Mouse (Mus musculus) liver, embryonic 14.5 days (tissue): ENCODE results near the gene Vmn2r57. TPM values are rescaled to one million over a fixed set of nuclear protein-coding genes. Genes with fewer than 3 reads are reported as not detected.
A peak's percentile ranks its signal among the peaks of the same experiment; 100 is the strongest.
"Not testable (repeated sequence)": the region's sequence is repeated elsewhere in the genome, so short reads cannot be mapped to it uniquely, and the experiment has no call there.

Experiments used
- ATAC-seq: fragments of 200-750 bp; cut with Nextera tagmentation; 2 replicates; pipeline ENCODE4 v1.8.0; 2017; ENCODE audit warnings: moderate number of reproducible peaks, mild to moderate bottlenecking, moderate library complexity; ENCODE audit not compliant: insufficient read depth
- DNase-seq, 3 experiments: peaks; one replicate each; pipeline ENCODE4 v3.0.0-alpha.2; 2012 to 2013; ENCODE audit warnings: low read depth in 3 of 3, low spot score in 3 of 3
- H3K27ac ChIP-seq: fragments of 300-500 bp; sonication (generic); 2 replicates; pipeline ENCODE4 v1.5.1; 2014; ENCODE audit warnings: moderate library complexity, mild to moderate bottlenecking, control low read depth, inconsistent platforms
- H3K27me3 ChIP-seq: fragments of 300-500 bp; sonication (generic); 2 replicates; pipeline ENCODE4 v1.6.1; 2014; ENCODE audit warnings: mild to moderate bottlenecking, low read length, moderate library complexity; ENCODE audit not compliant: control insufficient read depth, insufficient read depth
- H3K36me3 ChIP-seq: fragments of 300-500 bp; sonication (generic); replicated peaks from 2 replicates; pipeline ENCODE4 v1.6.1; 2014; ENCODE audit warnings: low read depth; ENCODE audit not compliant: control insufficient read depth, insufficient read depth
- H3K4me1 ChIP-seq, 2 experiments: fragments of 200-500 bp in 1 of 2; fragments of 300-500 bp in 1 of 2; sonication (generic) in 1 of 2; replicated peaks; 2 replicates each; pipeline ENCODE4 v1.6.1; 2012 to 2014; ENCODE audit warnings: antibody characterized with exemption in 1 of 2, inconsistent platforms in 1 of 2, low read length in 1 of 2; ENCODE audit not compliant: control insufficient read depth in 2 of 2, insufficient read depth in 2 of 2
- H3K4me2 ChIP-seq: fragments of 300-500 bp; sonication (generic); 2 replicates; pipeline ENCODE4 v1.6.1; 2014; ENCODE audit warnings: low read depth, mild to moderate bottlenecking, control low read depth, moderate library complexity
- H3K4me3 ChIP-seq, 2 experiments: fragments of 200-500 bp in 1 of 2; fragments of 300-500 bp in 1 of 2; sonication (generic) in 1 of 2; 2 replicates each; pipeline ENCODE4 v1.5.1; 2012 to 2014; ENCODE audit warnings: low read depth in 2 of 2, low read length in 2 of 2, mild to moderate bottlenecking in 2 of 2, control low read depth in 1 of 2, inconsistent platforms in 1 of 2, moderate library complexity in 1 of 2; ENCODE audit not compliant: insufficient read depth in 1 of 2
- H3K9ac ChIP-seq: fragments of 300-500 bp; sonication (generic); replicated peaks from 2 replicates; pipeline ENCODE4 v1.6.1; 2014; ENCODE audit warnings: mild to moderate bottlenecking, control low read depth, moderate library complexity
- H3K9me3 ChIP-seq: fragments of 300-500 bp; sonication (generic); 2 replicates; pipeline ENCODE4 v1.6.1; 2016; ENCODE audit warnings: low read length, mixed read lengths; ENCODE audit not compliant: control insufficient read depth
- CTCF ChIP-seq: IDR thresholded peaks from 2 replicates; pipeline ENCODE4 v1.5.1; 2016; ENCODE audit warnings: antibody characterized with exemption, low read depth, control low read depth
- EP300 ChIP-seq: IDR thresholded peaks from 2 replicates; pipeline ENCODE4 v1.6.1; 2016; ENCODE audit warnings: antibody characterized with exemption, low read depth
- WGBS: fragments of 180-500 bp; shearing (Covaris S2); extraction: QIAGEN DNeasy Blood & Tissue Kit; methylation state at CpG from one replicate; pipeline ENCODE4 v1.1.7; 2014; ENCODE audit not compliant: insufficient replicate concordance; 5-methylcytosine and 5-hydroxymethylcytosine counted together
- polyA plus RNA-seq, 2 experiments: library from polyadenylated mRNA; depleted of rRNA in 1 of 2; stranded (reverse) in 1 of 2; unstranded in 1 of 2; fragments of >200 nt; fragmentation: Nextera tagmentation in 1 of 2; extraction: Ambion mirVana in 1 of 2; gene quantifications; 2 replicates each; pipeline versions ENCODE4 v1.2.1 to v1.2.3; 2012 to 2014

Gene Vmn2r57
- polyA plus RNA-seq (2012; rRNA removed) (0.02 and 0.03 TPM in 2 replicates), polyA plus RNA-seq (2014; fragmentation: Nextera tagmentation; extraction: Ambion mirVana) (not detected in 2 replicates)

GRCm38 (mm10) chr7:41448596-41448995 lies at the start of gene Vmn2r57:
Vmn2r57 (minus strand) TSS chr7:41448696.
- not testable (repeated sequence) for H3K36me3 ChIP-seq, H3K4me1 ChIP-seq, DNase-seq, H3K9ac ChIP-seq, H3K27me3 ChIP-seq, ATAC-seq, H3K9me3 ChIP-seq, H3K27ac ChIP-seq, H3K4me2 ChIP-seq, H3K4me3 ChIP-seq
- WGBS, result 47% methylated on average over 1 of the region's 1 CpGs

DNA sequence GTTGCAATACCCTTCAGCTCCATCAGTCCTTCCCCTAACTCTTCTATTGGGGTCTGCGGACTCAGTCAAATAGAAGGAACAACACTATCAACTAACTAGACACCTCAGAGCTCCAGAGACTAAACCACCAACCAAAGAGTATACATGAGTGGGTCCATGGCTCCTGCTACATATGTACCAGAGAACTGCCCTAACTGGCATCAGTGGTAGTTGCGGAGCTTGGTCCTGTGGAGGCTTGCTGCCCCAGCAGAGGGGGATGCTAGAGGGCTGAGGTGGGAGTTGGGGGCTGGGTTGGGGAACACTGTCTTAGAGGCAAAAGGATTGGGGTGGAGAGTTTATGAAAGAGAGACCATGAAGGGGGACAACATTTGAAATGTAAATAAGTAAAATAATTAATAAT lies 49.4 kb upstream of the Vmn2r57 start:
- no peak for DNase-seq
- WGBS, result 95% methylated on average over 2 of the region's 2 CpGs

DNA sequence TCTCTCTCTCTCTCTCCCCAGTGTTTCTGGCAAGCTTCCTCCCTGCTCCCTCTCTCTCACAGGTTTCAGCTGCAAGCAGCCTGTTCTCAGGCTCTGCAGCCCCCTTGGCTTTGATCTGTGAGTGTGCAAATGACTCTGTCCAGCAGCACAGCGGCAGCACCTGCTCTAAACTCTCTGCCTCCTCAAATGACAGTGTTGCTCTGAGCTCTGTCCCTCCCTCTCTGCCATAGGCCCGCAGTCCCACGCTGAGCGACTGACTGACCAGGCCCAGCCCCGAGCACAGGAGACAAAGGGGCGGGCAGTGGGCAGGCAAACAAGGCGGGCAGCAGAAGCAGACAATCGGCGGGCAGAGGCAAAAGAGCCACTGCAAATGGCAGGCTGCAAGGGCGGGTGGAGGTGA lies 3.4 kb upstream of the Vmn2r57 start:
- H3K27ac ChIP-seq, result no peak overlapping the region
- no peaks in the 10 kb centered on the region for H3K9me3 ChIP-seq
- no peaks in the 10 kb centered on the region for H3K4me1 ChIP-seq
- TF ChIP-seq CTCF (no peak), EP300 (no peak)
- no peak overlapping the region for H3K4me3 ChIP-seq
- H3K4me2 ChIP-seq, result no peak overlapping the region
- ATAC-seq (no peak), DNase-seq (no peak)
- no peaks in the 10 kb centered on the region for H3K36me3 ChIP-seq
- 7% methylated on average over 10 of the region's 10 CpGs for WGBS
- no peak overlapping the region for H3K9ac ChIP-seq
- H3K27me3 ChIP-seq, result no peaks in the 10 kb centered on the region

More for the DNA sequence above, 49.4 kb upstream of the Vmn2r57 start:
- TF ChIP-seq EP300 (no peak), CTCF (no peak)
- Histone ChIP-seq H3K27ac (no peak overlapping the region), H3K27me3 (no peaks in the 10 kb centered on the region), H3K4me3 (no peak overlapping the region), H3K4me2 (no peak overlapping the region), H3K9me3 (no peaks in the 10 kb centered on the region), H3K4me1 (peaks cover 0 to 2% of the 10 kb centered on the region in 2 experiments; a peak in 1 of 4 replicates), H3K9ac (no peak overlapping the region), H3K36me3 (no peaks in the 10 kb centered on the region)
- ATAC-seq, result no peak

- no peak for TF ChIP-seq EP300
- TF ChIP-seq CTCF, result no peak
- H3K4me1 ChIP-seq, result no peaks in the 10 kb centered on the region
- no peaks in the 10 kb centered on the region for H3K36me3 ChIP-seq
- no peak overlapping the region for H3K27ac ChIP-seq
- H3K4me2 ChIP-seq, result no peak overlapping the region
- no peak overlapping the region for H3K9ac ChIP-seq
- DNase-seq, result no peak
- 63% methylated on average over 4 of the region's 4 CpGs for WGBS
- no peak for ATAC-seq
- no peaks in the 10 kb centered on the region for H3K27me3 ChIP-seq
- H3K9me3 ChIP-seq, result no peaks in the 10 kb centered on the region
- H3K4me3 ChIP-seq, result no peak overlapping the region
Measured at GRCm38 (mm10) chr7:41394130-41394529, 54.4 kb downstream of the Vmn2r57 start.

DNA sequence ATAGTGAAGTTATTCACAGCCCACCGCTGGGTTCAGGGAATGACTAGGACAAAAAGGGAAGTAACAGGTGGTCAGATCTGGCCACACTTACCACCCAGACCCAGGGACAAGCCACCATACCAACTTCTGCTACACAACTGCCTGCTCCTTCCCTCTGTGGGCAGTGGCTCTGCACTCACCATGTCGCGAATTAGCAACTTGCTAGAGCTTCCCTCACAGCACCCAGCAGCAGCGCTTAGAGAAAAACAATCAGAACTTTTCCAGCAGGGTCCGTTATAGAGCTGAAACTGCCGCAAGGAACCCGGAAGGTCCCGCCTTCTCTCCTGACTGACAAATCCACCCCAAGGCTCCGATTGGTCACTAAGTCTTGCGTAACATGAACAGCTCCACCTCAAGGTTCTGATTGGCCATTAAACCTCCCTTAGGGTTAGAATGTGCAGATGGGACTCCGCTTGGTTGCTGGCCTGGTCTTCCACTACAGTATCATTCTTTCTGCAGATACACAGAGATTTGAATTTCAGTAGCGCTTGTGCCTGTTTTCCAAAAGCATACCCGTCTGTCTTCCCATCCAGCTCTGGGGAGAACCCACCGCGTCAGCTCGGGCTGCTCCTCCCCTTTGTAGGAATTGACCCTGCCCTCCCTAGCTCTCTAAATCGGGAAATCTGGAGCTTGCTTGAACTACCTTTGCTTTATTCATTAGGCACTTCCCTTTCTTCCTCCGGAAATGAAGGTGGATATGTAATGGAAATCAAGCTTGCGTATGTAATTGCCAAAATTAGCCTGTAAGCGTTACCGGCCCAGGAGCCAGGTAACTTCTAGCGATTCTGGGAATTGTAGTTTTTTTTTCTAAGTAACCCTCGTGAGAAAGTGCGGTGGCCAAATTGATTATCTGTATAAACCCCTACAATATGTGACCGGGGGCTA lies 55.2 kb downstream of the Vmn2r57 start, which contains the start of gene AI987944:
Gene AI987944, minus strand, starts transcription at position 332 of the 924 bp plus-strand sequence.
- H3K36me3 ChIP-seq, result no peaks in the 10 kb centered on the region
- peak; percentile 81 to 87 (median 82) for DNase-seq
- TF ChIP-seq CTCF, result no peak
- TF ChIP-seq EP300, result no peak
- H3K27ac ChIP-seq, result no peak within 1 kb of the TSS; the same call in 1 of the 2 replicates
- H3K4me3 ChIP-seq, result peak within 1 kb of the TSS; percentile 67 to 96
- peak within 1 kb of the TSS; percentile 64 for H3K9ac ChIP-seq
- peak; percentile 99 for ATAC-seq
- H3K27me3 ChIP-seq, result no peaks in the 10 kb centered on the region
- H3K9me3 ChIP-seq, result no peaks in the 10 kb centered on the region
- peak within 1 kb of the TSS; percentile 72 for H3K4me2 ChIP-seq
- WGBS, result under 1% methylated on average over 25 of the region's 25 CpGs
- no peaks in the 10 kb centered on the region for H3K4me1 ChIP-seq

Other genes starting within 250 kb of the Vmn2r57 start
- gene AI987944, start 55.3 kb downstream of the Vmn2r57 start, polyA plus RNA-seq (2012; rRNA removed), result 1.5 and 2.5 TPM in 2 replicates
- 4.9 and 5.0 TPM in 2 replicates for gene AI987944, start 55.3 kb downstream of the Vmn2r57 start, polyA plus RNA-seq (2014; fragmentation: Nextera tagmentation; extraction: Ambion mirVana)
- not detected in 2 replicates for gene Gm20449, start 50.7 kb upstream of the Vmn2r57 start, polyA plus RNA-seq (2012; rRNA removed)
- gene Gm20449, start 50.7 kb upstream of the Vmn2r57 start, polyA plus RNA-seq (2014; fragmentation: Nextera tagmentation; extraction: Ambion mirVana), result not detected in 2 replicates
- 1.4 and 2.0 TPM in 2 replicates for gene AW146154, start 51.2 kb upstream of the Vmn2r57 start, polyA plus RNA-seq (2012; rRNA removed)
- gene AW146154, start 51.2 kb upstream of the Vmn2r57 start, polyA plus RNA-seq (2014; fragmentation: Nextera tagmentation; extraction: Ambion mirVana), result 1.8 and 3.0 TPM in 2 replicates
- not detected in 2 replicates for gene Gm6871, start 125.0 kb upstream of the Vmn2r57 start, polyA plus RNA-seq (2012; rRNA removed)
- gene Gm6871, start 125.0 kb upstream of the Vmn2r57 start, polyA plus RNA-seq (2014; fragmentation: Nextera tagmentation; extraction: Ambion mirVana), result not detected in 2 replicates
- gene 2610021A01Rik, start 150.5 kb upstream of the Vmn2r57 start, polyA plus RNA-seq (2012; rRNA removed), result 2.5 and 4.0 TPM in 2 replicates
- gene 2610021A01Rik, start 150.5 kb upstream of the Vmn2r57 start, polyA plus RNA-seq (2014; fragmentation: Nextera tagmentation; extraction: Ambion mirVana), result 4.3 and 5.5 TPM in 2 replicates
- 0.69 and 1.4 TPM in 2 replicates for gene Zfp788, start 184.5 kb upstream of the Vmn2r57 start, polyA plus RNA-seq (2012; rRNA removed)
- 3.0 and 3.4 TPM in 2 replicates for gene Zfp788, start 184.5 kb upstream of the Vmn2r57 start, polyA plus RNA-seq (2014; fragmentation: Nextera tagmentation; extraction: Ambion mirVana)